Mouse (Mus musculus): ENCODE measurements at regions not wholly inside any gene's neighbourhood (a gene's known extent, or its start where the extent isn't known, plus 50 kb on each side); places are given as distances from the start of the nearest gene placed in this dataset.

- Histone ChIP-seq H3K27ac (ENCODE audit: control insufficient read depth, low read depth, low read length) (no peak overlapping the region), H3K79me2 (ENCODE audit: control insufficient read depth, insufficient read depth, low read length, poor library complexity) (no peaks in the 10 kb centered on the region), H3K27me3 (ENCODE audit: control insufficient read depth in 1 of 2, insufficient read depth in 2 of 2, low read length in 2 of 2) (no peaks in the 10 kb centered on the region), H3K4me1 (ENCODE audit: control insufficient read depth in 1 of 2, insufficient read depth in 2 of 2, low read length in 2 of 2) (no peaks in the 10 kb centered on the region), H3K4me3 (ENCODE audit: control insufficient read depth in 1 of 2, insufficient read depth in 1 of 2, low read depth in 2 of 2, low read length in 2 of 2) (no peak overlapping the region), H3K9ac (ENCODE audit: control insufficient read depth, low read depth, low read length, poor library complexity, severe bottlenecking) (no peak overlapping the region), H3K9me3 (replicated peaks; ENCODE audit: insufficient read depth, low read length) (no peaks in the 10 kb centered on the region), H3K36me3 (ENCODE audit: control insufficient read depth in 1 of 2, insufficient read depth in 2 of 2, low read length in 2 of 2) (no peaks in the 10 kb centered on the region)
- no peak for DNase-seq (ENCODE audit: low read depth, low spot score)
- no peak for TF ChIP-seq MYB (IDR thresholded peaks at IDR 0.05; ENCODE audit: low read depth, low read length)
- TF ChIP-seq MAX (IDR thresholded peaks at IDR 0.05; ENCODE audit: low read length), result no peak
- no peak for TF ChIP-seq SMC3 (IDR thresholded peaks at IDR 0.05; ENCODE audit: low read depth, low read length)
- TF ChIP-seq UBTF (IDR thresholded peaks at IDR 0.05; ENCODE audit: borderline replicate concordance, insufficient read depth, low read depth, low read length), result no peak
- TF ChIP-seq EP300 (IDR thresholded peaks at IDR 0.05; ENCODE audit: low read depth in 1 of 2, low read length in 2 of 2), result no peak
- TF ChIP-seq HCFC1 (IDR thresholded peaks at IDR 0.05; ENCODE audit: low read depth, low read length), result no peak
- no peak for TF ChIP-seq RCOR1 (IDR thresholded peaks at IDR 0.05; ENCODE audit: low read depth, low read length)
- no peak for TF ChIP-seq USF2 (IDR thresholded peaks at IDR 0.05; ENCODE audit: borderline replicate concordance in 1 of 2, insufficient read depth in 1 of 2, low read depth in 1 of 2, low read length in 2 of 2)
- no peak for TF ChIP-seq GABPA (IDR thresholded peaks at IDR 0.05; ENCODE audit: low read depth, low read length)
- TF ChIP-seq ZNF384 (IDR thresholded peaks at IDR 0.05; ENCODE audit: low read depth, low read length), result no peak
- TF ChIP-seq POLR2AphosphoS5 (IDR thresholded peaks at IDR 0.05; ENCODE audit: borderline replicate concordance, low read depth, low read length), result no peak
- no peak for TF ChIP-seq ZMIZ1 (IDR thresholded peaks at IDR 0.05; ENCODE audit: low read depth, low read length)
- no peak for TF ChIP-seq KAT2A (conservative IDR thresholded peaks at IDR 0.05; ENCODE audit: low read depth, low read length)
- TF ChIP-seq RAD21 (IDR thresholded peaks at IDR 0.05; ENCODE audit: low read depth, low read length), result no peak
- TF ChIP-seq TBP (IDR thresholded peaks at IDR 0.05; ENCODE audit: low read depth, low read length), result no peak
- TF ChIP-seq CHD2 (IDR thresholded peaks at IDR 0.05; ENCODE audit: low read length), result no peak
- no peak for TF ChIP-seq MAFK (IDR thresholded peaks at IDR 0.05; ENCODE audit: borderline replicate concordance, low read depth, low read length)
- TF ChIP-seq JUND (IDR thresholded peaks at IDR 0.05; ENCODE audit: low read depth, low read length), result no peak
- no peak for TF ChIP-seq ZKSCAN1 (IDR thresholded peaks at IDR 0.05; ENCODE audit: low read depth, low read length)
- no peak for TF ChIP-seq NRF1 (IDR thresholded peaks at IDR 0.05; ENCODE audit: insufficient read depth, low read depth, low read length, poor library complexity, severe bottlenecking)
Observed at GRCm38 (mm10) chr7:72615232-72615631, 308.8 kb upstream of the Mctp2 start.

- no peaks in the 10 kb centered on the region for H3K79me2 ChIP-seq (ENCODE audit: control insufficient read depth, insufficient read depth, low read length, poor library complexity)
- no peak overlapping the region for H3K4me3 ChIP-seq (ENCODE audit: control insufficient read depth in 1 of 2, insufficient read depth in 1 of 2, low read depth in 2 of 2, low read length in 2 of 2)
- no peak overlapping the region for H3K9ac ChIP-seq (ENCODE audit: control insufficient read depth, low read depth, low read length, poor library complexity, severe bottlenecking)
- H3K27me3 ChIP-seq (ENCODE audit: control insufficient read depth in 1 of 2, insufficient read depth in 2 of 2, low read length in 2 of 2), result no peaks in the 10 kb centered on the region
- H3K9me3 ChIP-seq (replicated peaks; ENCODE audit: insufficient read depth, low read length), result no peaks in the 10 kb centered on the region
- DNase-seq (ENCODE audit: low read depth, low spot score), result no peak
- H3K4me1 ChIP-seq (ENCODE audit: control insufficient read depth in 1 of 2, insufficient read depth in 2 of 2, low read length in 2 of 2), result no peaks in the 10 kb centered on the region
- TF ChIP-seq GABPA (IDR thresholded peaks at IDR 0.05; ENCODE audit: low read depth, low read length) (no peak), EP300 (IDR thresholded peaks at IDR 0.05; ENCODE audit: low read depth in 1 of 2, low read length in 2 of 2) (no peak), NRF1 (IDR thresholded peaks at IDR 0.05; ENCODE audit: insufficient read depth, low read depth, low read length, poor library complexity, severe bottlenecking) (no peak), POLR2AphosphoS5 (IDR thresholded peaks at IDR 0.05; ENCODE audit: borderline replicate concordance, low read depth, low read length) (no peak), RAD21 (IDR thresholded peaks at IDR 0.05; ENCODE audit: low read depth, low read length) (no peak)
- no peak overlapping the region for H3K27ac ChIP-seq (ENCODE audit: control insufficient read depth, low read depth, low read length)
- no peaks in the 10 kb centered on the region for H3K36me3 ChIP-seq (ENCODE audit: control insufficient read depth in 1 of 2, insufficient read depth in 2 of 2, low read length in 2 of 2)
Observed at GRCm38 (mm10) chr7:72627369-72627768, 321.0 kb upstream of the Mctp2 start.

Data from MEL (cell line).